Mouse (Mus musculus): ENCODE data around the gene 4833427G06Rik. TPM values are rescaled to one million over a fixed set of nuclear protein-coding genes. Genes with fewer than 3 reads are reported as not detected.

Gene 4833427G06Rik
- total RNA-seq, 2 experiments from 2014 or later, result 0.67 TPM; not detected in 1

GRCm38 (mm10) chr9:51070801-51071200 is 31.1 kb downstream of the 4833427G06Rik start:
- DNase-seq (ENCODE audit: low spot score in 2 of 2), result no peak

DNA sequence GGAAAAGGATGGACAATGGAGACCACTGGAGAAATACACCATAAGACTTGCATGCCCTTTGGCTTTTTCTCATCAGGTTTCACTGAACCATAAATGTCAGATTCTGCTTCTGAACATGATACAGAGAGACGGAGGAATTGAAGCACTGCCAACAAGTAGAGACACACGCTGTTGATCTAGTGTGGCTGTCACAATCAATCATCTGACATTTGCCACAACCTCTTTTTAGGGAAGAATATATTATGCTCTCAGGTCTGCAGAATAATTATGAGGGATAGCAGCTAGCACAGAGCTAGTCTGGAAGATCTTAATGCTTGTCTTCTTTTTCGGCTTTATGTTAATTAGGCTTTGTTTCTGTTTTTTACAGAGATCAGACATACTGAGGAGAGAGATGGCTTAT is 33.7 kb downstream of the 4833427G06Rik start:
- no peak for DNase-seq (ENCODE audit: low spot score in 2 of 2)

GRCm38 (mm10) chr9:51060601-51061000 is 41.3 kb downstream of the 4833427G06Rik start, which contains the start of gene Btg4:
TSS of gene Btg4 (plus strand) at chr9:51060901.
- DNase-seq (ENCODE audit: low spot score in 2 of 2), result no peak

DNA sequence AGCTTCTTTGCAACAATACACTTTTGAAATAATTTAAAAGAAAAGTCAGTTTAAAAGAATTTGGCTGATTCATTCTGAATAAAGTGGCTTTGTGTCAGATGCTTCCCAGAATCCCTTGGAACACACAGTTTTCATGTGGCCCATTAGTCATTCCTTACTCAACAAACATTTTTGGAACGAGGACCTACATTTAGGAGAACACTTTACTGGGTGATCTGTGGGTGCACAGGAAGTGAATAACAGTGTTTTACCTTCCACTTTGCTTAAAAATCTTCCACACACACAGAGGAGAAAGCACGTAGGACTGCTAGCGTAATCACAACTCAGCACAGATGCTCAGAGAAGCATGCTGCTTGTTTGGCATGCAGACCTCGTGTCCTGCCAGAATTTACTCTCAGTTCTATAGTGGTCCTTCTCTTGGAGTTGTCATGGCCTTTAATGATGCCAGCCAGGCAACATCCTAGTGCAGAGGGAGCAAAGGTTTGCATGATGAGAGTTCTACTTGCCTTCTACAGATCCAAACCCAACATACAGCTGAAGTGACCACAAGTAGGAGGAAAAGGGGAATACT is 42.8 kb downstream of the 4833427G06Rik start:
- peak; percentile 9 to 40 for DNase-seq (ENCODE audit: low spot score in 2 of 2)

- DNase-seq (ENCODE audit: low spot score in 2 of 2), result no peak
These were observed 45.2 kb downstream of the 4833427G06Rik start for GRCm38 (mm10) chr9:51056360-51057324.

DNA sequence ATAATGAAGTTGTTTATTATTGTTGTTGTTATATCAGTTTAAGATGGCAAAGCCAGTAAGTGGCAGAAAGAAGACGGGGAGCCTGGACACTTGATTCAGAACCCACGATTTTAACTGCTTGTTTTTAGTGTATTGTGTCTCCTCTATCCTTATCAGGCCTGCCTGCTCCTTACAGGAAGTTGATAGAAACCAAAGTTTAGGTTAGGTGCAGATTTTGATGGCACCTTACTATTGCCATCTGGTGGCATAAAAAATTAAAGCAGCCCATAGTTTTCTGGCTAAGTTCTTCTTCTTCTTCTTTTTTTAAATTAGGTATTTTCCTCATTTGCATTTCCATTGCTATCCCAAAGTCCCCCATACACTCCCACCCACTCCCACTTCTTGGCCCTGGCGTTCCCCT is 49.7 kb downstream of the 4833427G06Rik start:
- DNase-seq (ENCODE audit: low spot score in 2 of 2), result peak in 1 of 2 experiments; percentile 27

DNA sequence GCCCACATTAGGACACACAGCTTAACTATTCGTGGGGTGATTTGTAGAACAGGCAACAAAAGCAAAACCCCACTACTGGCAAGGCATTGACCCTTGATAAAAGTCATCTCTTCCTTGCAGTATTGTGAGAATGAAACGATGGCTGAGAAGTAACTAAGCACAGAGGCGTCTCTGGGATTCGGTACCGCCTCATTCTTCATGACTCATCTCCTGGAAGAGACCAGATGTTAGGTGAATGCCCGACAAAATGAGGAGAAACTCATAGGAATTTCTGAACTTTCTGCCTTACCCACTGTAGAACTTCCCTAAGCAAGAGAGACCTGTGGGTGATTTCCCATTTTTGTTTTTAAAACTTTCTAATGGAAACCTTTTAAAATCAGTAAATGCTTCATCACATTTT is 59.7 kb downstream of the 4833427G06Rik start:
- DNase-seq (ENCODE audit: low spot score in 2 of 2), result no peak

DNA sequence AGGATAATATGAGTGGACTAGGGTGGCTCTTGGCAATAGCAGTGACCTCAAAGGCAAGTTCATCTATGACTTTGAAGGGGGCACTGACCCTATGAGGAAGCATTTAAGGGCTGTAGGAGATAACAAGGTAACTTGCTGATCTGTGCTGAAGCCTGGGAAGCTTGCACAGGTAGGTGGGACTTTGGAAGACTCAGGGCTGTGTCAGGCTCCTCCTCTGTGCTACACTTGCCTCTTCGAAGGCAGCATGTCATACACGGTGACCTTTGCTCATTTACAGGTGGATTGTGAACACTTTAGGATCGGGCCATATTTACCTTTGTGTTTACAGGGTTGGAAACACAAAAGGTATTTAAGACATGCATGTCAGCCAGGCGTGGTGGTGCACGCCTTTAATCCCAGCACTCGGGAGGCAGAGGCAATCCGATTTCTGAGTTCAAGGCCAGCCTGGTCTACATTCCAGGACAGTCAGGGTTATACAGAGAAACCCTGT is 60.3 kb downstream of the 4833427G06Rik start:
- DNase-seq (ENCODE audit: low spot score in 2 of 2), result no peak

DNA sequence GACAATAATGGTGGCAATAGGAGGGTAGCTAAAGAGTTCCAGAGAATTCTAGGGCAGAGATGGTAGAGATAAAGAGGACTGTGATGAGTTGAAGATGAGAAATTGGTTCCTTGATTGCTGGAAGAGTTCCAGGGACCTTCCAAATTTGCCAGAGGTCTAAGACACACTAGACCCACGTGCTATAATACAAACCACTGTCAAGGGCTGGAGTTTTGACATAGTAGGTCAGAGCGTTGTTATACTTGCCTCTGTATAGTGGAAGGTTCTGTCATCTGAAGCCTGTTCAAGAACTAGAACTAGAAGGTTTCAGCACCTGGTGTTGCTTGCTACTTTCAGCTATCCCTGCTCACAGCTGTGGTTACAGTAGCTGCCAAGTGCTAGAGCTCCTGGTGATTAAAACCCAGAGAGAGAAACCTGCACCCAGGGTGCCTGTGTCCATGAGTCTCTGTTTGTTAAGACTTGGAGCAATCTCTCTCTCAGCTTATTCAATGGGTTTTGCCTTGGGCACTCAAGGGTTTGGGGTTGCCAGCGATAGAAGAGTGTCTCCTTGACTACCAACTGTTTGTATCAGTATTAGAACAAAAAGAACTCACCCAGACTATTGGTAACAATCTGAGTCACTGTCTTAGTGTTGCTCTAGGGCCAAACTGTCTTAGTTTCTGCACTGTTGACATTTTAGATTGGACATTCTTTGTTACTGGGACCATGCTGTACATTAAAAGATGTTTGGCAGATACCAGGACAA is 68.9 kb downstream of the 4833427G06Rik start:
- no peak for DNase-seq (ENCODE audit: low spot score in 2 of 2)

GRCm38 (mm10) chr9:51032291-51032690 is 69.6 kb downstream of the 4833427G06Rik start:
- no peak for DNase-seq (ENCODE audit: low spot score in 2 of 2)

DNA sequence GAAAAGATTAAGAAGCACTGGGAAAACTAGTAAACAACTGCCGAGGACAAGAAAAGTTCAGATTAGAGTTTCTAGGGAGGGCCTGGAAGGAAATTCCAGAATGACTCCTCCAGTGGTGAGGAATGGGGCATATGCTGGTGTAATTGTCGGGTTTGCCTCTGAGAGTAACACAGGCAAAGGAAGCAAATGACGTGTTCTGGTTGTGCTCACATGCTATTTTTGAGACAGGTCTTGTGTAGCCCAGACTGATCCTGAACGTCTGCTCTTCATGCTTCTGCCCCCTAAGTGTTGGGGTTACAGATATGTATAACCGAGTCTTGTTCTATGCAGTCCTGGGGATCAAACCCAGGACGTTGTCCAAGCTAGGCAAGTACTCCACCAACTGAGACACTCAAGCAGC is 70.3 kb downstream of the 4833427G06Rik start:
- no peak for DNase-seq (ENCODE audit: low spot score in 2 of 2)

Small RNA genes lying within 50 kb of the gene (microRNA-seq; reads per million reads assigned to microRNA genes)
- gene Mir34b, result 24.9 to 62.4 reads per million in 2 experiments
- gene Mir34c, result 408 to 1,628 reads per million in 2 experiments

Other genes with a start within 250 kb of the 4833427G06Rik start
- 10 to 100 TPM; 42.6 to 48.2 TPM for gene Sik2, start 93.0 kb downstream of the 4833427G06Rik start, total RNA-seq (2021)
- not detected for gene Btg4, start 41.2 kb downstream of the 4833427G06Rik start, total RNA-seq (2021)
- gene Layn, start 25.0 kb downstream of the 4833427G06Rik start, total RNA-seq (2021), result 1 to 10 TPM; 3.6 to 5.9 TPM
- not detected for gene Gm32742, start 63.4 kb upstream of the 4833427G06Rik start, total RNA-seq (2021)
- gene Pou2af1, start 111.6 kb upstream of the 4833427G06Rik start, total RNA-seq (2021), result under 1 TPM in 1 of 2 experiments, not detected in 1; 0.17 TPM
- gene Colca2, start 176.5 kb upstream of the 4833427G06Rik start, total RNA-seq (2021), result 1 to 10 TPM; 1.1 to 1.3 TPM
- gene 1810046K07Rik, start 226.8 kb upstream of the 4833427G06Rik start, total RNA-seq (2021), result not detected

Data from layer of hippocampus, adult 18-20 months (tissue).